Mouse (Mus musculus) left cerebral cortex, adult 18-20 months (tissue): ENCODE measurements around the gene Gin1. TPM values are rescaled to one million over a fixed set of nuclear protein-coding genes. Genes with fewer than 3 reads are reported as not detected.

ENCODE experiments used
- DNase-seq, 2 experiments: peaks; one replicate each; pipeline ENCODE4 v3.0.0; 2021 to 2022; ENCODE audit warnings: low spot score in 2 of 2, mixed read lengths in 1 of 2
- total RNA-seq, 2 experiments: library from RNA; stranded (reverse); gene quantifications; 2 replicates each; pipeline ENCODE4 v1.2.3; 2021

Gene Gin1
- total RNA-seq, 2 experiments from 2014 or later: 8.4 to 12.3 TPM

DNA sequence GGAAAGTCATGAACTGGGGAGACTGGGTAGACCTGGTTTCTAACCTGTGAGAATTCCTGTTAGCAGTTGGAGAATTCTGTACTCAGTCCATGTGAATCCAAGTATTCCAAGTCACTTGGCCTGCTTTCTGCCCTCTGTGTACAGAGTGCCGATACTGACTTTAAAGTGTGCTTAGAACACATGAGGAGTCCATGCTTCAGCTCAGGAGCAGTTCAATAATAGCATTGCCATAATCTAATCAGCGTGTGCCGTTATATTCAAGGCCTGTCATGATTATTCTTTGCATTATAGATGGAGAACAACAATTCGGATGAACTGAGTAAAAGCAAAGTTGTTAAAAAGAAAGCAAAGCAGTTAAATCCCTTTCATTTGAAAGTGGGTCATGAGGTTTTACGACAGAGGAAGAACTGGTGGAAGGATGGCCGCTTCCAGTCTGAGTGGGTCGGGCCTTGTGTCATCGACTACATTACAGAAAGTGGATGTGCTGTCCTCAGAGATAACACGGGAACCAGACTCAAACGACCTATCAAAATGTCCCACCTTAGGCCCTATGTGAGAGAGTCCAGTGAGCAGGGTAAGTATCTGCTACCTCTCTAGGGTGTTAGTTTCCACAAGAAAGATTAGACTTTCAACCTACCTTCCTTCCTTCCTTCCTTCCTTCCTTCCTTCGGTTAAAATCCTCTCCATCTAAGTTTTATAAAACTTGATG lies 15.9 kb downstream of the Gin1 start:
- no peak for DNase-seq

DNA sequence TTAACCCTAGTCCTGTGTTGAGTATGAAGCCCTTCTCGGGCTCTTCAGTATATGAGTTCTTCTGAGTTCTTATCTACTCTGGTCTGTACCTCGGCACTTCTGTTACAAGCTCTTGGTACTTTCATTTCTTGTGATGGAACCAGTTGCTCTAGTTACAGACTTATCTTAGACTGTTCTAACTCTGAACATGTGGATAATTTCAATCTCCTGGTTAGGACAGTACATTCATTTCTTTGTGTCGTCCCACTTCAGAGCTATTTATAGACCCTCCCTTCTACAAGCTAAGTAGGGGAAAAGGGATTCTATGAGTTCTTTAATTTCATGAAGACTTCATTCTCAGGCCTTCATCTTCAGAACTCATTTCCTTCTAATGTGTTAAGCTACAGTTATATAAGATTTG lies 17.7 kb downstream of the Gin1 start:
- no peak for DNase-seq

DNA sequence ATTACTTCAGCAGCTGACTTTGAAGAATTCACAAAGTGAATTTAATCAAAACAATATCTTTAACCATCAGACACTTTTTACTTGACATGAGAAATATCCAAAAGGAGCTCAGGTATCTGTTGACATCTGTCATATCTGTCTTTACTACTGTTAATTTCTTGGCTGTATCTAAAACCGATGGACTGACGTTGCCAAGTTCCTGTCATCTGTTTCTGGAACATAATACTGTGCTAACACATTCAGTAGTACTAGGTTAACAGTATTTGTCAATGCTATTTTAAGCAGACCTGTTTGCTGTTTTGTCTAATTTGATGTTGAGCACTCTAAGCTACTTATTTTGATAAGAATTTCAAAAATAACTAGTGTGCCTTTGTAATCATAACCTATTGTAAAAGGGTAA lies 18.5 kb downstream of the Gin1 start:
- DNase-seq: no peak

DNA sequence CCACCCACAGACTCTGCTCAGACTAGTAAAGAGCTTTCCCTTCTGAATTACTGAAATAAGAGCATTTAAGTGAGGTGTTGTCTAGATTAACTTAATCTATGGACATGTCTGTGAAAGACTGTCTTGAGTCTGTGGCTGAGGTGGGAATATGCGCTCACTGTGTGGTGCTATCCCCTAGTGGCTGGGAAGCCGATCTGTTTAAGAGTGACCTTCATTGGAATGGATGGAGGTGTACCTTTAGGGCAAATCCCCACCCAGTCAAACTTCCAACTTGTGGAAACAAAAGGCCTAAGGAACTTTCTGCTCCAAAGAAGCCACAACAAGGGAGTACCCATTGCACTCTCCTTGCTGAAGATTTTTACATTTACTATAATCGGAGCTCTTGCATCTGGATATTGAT lies 24.1 kb downstream of the Gin1 start:
- DNase-seq: no peak

DNA sequence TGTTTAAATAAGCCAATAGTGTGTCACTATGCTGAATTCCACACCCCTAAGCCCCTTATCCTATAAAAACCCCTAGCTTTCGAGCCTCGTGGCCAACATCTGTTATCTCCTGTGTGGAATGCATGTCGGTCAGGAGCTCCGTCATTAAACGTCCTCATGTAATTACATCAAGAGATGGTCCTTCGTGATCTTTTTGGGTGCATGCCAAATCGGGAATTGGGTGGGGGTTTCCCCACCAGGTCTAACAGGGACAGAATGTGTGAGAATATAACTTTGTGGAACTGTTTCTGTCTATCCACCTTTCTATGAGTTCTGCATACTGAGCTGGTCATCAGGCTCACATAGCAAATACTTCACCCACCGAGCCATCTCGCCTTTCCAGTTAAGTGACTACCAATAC lies 26.0 kb downstream of the Gin1 start:
- no peak for DNase-seq

DNA sequence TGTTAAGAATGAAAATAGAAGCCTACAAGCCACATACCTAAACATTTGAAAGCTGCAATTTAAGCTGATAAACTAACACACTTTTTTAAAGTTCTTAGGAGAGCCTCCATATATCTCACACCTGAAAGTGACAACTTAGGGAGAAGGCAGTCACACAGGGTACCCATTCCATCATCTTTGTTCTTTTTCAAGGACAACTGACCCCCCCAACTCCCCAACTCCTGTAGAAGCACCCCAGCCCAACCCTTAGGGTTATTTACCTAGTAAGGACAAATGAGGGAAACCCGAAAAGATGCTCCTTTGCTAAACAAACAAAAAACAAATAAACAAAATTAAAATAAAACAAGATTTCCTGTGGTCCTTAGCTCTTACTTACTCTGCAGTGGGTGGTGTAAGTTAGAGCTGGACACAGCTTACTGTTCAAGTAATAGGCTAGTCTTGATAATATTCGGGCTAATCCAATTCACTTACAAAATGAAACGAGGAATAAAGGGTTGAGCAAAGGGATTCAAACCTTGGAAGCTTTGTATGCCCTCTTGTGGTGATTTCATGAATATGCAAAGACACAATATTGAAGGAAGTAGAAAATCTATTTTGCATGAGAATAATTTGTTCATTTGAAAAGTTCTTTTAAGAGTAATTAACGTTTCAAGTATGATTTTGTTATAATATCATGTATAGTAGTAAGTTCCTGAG lies 32.4 kb downstream of the Gin1 start:
- no peak for DNase-seq

DNA sequence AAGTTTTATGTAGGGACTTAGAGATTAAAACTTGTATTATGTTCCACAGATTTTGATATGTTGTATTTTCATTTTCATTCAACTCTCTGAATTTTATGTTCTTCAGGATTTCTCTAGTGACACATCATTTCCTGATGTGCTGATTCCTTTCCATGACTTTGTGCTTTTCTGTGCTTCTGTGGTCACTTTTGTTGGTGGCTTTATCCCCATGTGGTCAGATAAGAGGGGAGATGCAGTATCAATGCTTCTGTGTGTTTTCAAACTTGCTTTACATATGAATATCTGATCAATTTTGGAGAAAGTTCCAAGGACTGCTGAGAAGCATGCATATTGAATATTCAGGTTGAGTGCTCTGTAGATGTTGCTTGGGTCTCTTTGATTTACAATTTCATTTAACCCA lies 34.5 kb downstream of the Gin1 start:
- no peak for DNase-seq

DNA sequence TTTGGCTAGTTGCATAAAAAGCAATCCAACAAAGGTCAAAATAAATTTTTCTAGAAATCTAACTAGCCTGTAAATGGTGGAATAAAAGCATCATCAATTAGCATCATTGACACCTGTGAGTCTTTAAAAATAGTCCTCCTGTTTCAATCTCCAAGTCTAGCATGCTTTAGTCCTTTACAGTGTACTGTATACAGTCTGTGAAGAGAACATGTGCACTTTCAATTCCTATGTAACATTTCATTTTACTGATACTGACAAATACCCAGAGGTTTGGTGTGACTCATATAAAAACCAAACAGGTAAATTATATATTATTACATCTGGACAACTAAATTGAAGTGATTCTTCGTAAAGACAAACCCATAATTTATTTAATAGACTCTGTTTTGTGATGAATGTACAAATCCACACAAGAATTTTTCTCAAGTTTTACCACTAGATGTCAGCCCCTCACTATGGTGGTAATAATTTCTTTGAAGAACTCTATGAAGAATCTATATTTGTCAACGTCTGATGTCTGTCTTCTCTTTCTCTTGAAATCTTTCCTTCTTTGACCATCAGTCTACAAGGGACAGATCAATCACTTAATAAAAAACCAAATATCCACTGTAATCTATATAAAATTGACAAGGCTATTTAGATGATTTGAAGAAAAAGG lies 39.4 kb downstream of the Gin1 start:
- no peak for DNase-seq

DNA sequence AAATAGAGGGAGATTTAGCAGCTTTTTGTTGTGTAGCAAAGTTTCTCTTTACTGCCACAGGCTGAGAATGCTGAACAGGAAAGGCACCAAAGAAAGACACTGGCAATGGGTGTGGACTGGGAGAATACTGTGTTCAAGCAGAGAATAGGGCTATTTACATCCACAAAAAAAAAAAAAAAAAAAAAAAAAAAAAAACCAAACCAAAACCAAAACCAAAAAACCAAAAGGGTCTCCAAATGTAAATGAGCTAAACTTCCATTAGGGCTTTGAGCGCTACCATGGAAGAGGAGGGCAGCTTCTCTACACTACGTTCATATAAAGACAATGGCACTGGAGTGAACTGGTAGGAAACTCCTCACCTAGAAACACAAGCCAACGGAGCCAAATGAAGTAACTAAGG lies 51.3 kb downstream of the Gin1 start:
- no peak for DNase-seq

DNA sequence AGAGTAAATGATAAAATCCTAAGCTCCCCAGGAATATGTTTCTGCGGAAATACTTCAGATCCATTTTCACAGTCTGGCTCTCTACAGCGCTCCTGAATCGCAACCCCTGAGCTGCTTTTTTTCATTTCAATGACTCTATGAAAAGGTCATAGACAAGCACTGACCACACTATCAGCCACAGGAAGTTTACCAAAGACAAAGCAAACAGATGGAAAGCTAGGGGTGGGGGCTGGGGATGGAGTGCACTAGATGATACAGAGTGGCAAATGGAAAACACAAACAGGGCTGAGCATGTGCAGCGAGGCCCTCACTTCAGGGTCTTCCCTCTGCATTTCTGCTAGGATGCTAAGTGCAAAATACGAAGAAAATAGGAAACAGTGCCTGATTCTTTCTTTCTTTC lies 52.2 kb downstream of the Gin1 start:
- no peak for DNase-seq

DNA sequence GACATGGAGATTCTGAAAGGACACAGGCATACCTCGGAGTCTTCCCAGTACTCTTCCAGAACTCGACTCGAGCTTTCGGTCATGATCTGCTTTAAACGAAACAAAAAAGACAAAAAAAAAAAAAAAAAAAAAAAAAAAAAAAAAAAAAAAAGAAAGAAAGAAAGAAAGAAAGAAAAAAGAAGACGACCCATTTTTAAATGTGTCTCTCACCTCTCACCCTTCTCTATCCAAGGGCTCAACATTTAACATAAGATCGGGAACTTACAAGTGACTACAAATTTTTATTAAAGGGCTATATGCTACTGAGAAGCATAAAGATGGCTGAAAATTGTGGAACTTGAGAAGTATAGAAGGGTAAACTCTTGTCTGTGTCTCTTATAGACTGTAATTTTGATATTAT lies 52.9 kb downstream of the Gin1 start:
- DNase-seq: no peak

DNA sequence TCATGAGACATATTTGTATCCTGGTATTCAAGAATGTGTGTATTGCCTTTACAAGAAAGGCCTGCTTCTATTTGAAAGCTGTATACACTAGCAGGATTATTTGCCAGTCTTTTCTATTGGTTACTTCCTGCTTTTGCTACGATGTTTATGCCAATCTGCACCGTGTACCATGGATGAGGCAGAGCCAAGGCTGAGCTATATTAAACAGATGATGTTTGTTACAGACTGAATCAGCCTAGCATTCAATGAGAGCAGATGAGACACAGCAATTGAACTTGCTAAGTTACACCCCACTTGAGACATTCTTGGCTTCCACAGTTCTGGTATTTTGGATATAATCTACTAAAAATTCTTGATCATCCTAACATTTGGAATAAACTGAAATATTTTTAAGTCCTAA lies 57.6 kb downstream of the Gin1 start:
- DNase-seq: no peak

DNA sequence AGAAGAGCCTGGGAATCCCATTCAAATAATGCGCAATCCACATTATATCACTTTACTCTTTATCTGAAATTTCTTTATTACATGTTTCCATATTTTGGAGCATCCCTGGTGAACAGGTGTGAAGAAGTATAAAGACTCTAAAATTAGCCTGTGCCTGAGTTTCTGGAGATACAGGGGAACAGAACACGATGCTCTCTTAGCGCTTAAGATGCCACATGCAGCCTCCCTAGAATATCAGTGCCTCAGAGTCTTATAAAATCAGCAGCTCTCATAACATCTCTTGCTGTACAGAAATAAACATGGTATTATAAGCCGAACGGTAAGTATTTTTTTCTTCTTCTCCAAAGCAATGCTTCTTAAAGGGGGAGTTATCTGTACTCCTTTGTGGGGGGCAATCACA lies 58.1 kb downstream of the Gin1 start:
- no peak for DNase-seq

DNA sequence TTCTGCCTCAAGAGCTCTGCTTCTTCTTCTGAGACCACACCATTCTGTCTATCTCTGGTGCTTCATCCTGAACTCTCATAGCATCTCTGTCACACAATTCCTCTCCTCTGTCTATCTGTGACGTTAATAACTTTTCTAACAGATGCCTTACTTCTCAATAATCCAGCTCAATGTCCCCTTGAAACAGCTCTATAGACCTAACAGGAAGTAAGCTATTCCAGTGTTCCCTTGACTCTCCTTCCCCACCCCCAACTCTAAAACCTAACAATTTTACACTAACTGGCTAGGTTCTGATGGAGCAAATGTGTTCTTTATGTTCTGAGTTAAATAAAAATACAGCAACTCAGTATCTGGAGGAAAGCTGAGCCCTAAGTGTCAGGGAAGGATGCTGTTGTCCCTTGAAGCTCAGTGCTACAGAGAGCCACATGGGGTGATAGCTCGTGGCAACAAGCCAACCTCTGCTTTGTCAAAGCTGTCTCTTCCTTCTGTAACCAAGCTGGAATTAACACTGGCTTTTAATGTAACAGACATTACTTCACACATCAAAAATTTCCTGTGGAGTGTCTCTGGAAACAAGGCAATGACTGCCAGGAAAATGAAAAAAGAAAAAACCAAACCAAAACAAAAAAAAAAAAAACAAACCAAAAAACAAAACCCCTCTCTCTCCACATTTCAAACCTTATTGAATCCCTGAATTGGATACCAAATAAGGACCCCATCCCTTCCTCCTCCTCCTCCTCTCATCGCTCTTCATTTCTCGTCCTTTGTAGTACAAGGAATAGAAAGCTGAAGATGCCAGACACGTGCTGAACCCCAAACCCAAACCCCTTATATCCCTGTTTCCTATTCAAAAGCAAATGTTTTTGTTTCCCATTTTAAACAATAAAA lies 63.7 kb downstream of the Gin1 start:
- no peak for DNase-seq

DNA sequence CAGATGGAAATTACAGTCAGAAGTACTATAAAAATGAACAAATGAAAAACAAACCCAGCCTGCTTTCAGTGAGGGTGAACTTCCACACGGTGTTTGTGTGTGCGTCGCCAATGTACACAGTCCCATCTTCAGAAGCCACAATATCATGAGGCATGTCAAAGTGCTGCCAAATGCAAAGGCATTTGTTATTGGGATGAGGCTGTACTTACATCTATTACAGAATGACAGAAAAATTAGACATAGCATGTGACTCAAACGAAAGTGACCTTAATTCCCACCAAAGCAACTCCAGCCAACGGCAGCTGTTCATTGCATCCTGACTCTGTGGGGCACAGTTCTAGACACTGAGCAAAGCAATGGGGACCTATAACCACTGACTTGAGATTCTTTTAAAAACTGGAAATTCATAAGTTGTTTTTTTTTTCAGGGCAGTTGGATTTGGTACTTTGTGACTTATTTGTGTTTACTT lies 64.4 kb downstream of the Gin1 start:
- no peak for DNase-seq

Other genes with a start within 250 kb of the Gin1 start
- gene D1Ertd622e, start 108.1 kb upstream of the Gin1 start, total RNA-seq: 10 to 100 TPM; 68.4 to 81.3 TPM
- 10 to 100 TPM; 24.8 to 29.2 TPM for gene Ppip5k2, start 239 bp downstream of the Gin1 start, total RNA-seq